Mouse (Mus musculus) cerebellum, postnatal 36 days (tissue): Measurements from ENCODE around the gene Gm5150.
"Not testable (repeated sequence)": the region's sequence is repeated elsewhere in the genome, so short reads cannot be mapped to it uniquely, and the experiment has no call there.

ENCODE experiments used
- DNase-seq, 2 experiments: peaks; one replicate each; pipeline ENCODE4 v3.0.0; 2021 to 2022; ENCODE audit warnings: mixed read lengths in 2 of 2

Gene Gm5150

DNA sequence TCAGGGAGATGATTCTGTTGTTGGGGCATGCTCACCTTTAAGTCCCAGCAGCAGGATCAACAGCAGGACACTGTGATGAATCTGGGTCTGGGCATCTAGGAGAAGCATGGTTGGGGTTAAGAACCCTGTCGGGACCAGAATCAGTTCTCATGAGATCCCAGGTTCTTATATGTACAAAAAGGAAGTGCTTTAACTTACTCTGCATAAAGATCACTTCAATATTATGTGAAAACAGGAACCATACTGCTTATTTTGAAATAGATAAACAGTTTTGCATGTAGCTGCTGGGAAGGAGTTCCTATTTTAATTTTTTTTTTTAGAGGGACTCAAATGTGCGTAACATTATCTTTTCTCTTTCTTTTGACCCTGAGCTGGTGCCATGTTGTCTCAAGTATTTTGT lies at the start of gene Gm5150:
Gm5150 (minus strand) TSS at position 223 of the 400 bp plus-strand sequence.
- no peak for DNase-seq

DNA sequence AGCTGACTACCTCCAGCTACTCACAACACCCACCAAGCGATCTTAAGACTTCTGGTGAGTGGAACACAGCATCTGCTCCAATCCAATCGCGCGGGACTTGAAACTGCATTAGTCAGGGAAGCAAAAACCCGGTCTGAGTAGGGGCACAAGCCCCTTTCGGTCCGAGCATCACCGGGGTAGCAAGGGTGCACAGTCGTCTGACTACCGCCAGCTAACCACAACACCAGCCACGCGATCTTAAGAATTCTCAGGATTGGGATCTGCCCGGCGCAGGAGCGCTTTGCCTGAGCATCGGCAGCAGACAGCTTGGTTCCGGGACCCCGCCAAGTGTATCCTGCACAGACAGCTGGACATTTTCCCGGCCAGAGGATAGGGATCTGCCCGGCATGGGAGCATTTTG lies 45.5 kb upstream of the Gm5150 start:
- DNase-seq, result not testable (repeated sequence)

DNA sequence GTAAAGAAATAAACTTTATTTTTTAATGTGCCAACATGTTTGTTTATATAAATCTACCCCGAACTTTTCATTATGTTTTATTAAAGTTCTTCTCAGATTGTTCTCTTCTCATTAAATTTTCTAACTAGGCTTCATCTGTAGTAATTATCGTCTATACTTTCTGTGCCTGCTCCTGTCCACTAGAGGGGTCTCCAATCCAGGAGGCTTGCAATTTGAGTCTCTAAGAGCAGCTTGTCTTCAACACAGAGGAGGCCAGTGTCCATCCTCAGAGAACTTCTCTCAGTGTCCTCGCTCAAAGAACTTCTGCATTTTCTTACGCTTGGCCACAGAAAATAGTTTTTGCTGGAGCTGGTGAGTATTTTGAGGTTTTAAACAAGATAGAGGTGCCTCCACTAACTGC lies 41.1 kb upstream of the Gm5150 start:
- DNase-seq, result no peak

DNA sequence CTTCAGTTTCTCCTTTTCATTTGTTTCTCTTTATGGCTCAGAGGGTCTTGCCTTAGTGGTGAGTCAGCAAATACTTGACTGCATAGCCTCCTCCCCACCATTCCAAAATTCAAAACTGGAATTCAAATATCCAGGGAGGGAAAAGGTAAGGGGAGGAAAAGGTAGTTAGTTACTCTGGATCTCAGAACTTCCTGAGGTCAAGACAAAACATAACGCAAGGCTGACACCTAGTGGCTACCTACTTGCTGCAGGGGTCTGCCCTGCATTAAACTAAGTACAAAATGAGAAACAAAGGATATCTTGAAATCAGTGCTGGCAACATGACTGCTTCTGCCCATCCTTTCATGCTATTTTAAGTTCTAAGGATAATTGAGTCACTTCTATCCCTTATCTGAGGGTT lies 37.1 kb upstream of the Gm5150 start:
- no peak for DNase-seq

DNA sequence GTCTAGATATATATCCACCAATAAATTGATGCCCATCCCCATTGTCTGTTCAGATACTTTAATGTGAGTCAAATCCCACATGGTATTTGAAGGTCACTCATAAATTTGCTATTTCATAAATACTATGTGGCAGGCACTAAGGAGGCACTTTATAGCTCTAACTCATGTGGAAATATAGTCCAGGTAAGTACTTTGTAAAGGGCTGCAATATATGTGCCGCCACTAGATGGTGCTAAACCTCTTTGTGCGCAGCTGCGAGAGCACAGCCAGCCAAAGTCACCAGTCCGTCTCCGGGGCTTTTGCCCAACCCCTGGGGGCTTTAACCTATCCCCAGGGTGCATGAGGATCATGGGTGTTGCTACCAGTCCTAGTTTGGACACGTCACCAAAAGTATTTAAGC lies 18.8 kb upstream of the Gm5150 start:
- DNase-seq, result peak; percentile 6 to 35

DNA sequence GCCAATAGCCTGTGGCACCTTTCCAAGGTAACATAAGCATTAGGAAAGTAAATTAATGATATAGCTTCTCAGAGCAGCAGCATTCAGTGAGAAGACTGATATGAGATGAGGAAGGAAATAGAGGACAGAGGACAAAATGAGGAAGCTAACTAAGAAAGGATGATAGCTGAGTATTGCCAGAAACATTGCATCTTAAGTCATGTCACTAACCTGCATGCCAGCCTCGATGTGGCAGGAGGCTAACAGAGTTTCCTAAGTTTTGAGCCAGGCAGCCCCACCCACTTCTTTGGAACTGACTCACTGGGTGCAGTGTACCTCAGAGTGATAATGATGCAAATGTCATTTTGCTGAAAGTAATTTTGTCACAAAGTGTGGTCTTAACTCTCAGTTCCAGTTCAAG lies 16.0 kb upstream of the Gm5150 start:
- DNase-seq, result no peak

DNA sequence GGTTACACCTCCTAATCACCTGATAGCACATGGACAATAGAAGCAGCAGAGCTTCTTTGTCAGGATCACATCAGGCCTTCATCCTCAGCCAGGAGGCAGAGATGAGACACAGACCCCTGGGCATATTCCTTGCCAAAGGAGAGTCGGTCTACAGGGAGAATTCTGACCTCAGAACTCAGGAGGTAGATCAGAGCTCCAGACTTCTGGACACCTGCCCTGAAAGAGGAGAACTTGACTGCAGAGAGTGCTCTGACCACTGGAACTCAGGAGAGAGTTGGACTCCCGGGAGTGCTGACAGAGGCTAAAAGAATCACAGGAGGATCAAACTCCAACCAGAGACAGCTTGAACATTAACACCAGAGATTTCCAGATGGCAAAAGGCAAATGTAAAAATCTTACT lies 8.2 kb upstream of the Gm5150 start:
- DNase-seq, result not testable (repeated sequence)

DNA sequence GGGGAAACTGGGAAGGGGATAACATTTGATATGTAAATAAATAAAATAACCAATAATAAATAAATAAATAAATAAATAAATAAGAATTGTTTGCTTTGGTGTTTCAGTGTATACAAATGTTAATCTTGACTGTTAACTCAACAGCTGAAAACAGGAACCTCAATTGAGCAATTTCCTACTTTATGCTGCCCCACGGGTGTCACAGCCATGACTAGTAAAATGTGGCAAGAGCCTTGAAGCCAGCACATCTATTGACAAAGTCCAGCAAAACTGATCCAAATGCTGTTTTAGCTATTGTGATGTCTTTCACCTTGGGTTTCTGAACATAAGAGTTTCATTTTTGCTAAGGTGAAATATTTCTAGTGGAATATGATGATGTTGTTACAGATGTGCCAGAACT lies 1.6 kb upstream of the Gm5150 start:
- DNase-seq, result no peak

DNA sequence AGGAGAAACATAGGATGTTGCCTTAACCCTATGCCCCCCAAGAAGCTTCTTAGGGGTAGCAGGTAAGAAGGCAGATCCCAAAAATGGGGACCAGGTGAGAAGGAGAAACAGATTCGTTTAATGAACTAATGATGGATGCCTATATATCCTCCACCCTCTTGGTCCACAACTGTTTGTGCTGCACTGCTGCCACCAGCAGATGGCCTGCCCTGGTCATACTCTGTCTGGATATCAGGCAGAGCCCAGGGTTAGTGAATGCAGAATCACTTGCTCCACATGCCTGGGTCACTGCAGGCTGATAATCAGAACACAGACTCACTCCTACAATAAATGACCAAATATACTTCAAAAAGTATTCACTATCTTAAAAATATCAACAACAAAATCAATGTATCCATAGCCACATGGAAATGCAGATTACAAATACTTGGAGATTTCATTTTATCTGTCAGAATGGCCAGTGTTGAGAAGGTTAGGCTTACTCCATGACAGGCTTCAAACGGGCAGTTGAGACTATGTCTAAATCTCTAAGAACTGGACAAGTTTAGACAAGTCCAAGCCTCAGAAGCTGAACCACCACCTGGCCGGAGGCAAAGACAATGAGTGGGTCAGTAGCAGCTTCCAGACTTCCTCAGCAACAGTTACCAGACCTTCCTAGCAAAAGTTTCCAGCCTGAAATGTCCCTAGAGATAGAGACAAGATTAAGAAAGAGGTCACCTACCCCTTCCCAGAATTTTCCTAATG lies 2.2 kb downstream of the Gm5150 start:
- no peak for DNase-seq

DNA sequence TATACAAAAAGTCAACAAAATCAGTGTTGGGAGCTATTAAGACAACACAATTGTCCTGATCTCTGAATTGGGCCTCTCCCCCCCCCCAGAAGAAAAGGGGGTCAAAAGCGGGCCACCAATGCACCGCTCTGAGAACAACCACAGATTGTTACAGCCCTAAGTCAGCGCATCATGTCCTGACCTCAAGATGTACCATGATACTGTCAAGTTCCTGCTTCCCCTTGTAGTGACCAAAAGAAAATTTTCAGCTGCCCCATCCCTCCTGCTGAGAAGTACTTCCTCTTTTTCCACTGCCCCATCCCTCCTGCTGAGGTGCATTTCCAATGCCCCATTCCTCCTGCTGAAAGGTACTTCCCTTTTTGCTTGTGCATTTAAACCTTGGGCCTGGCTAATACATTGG lies 6.8 kb downstream of the Gm5150 start:
- DNase-seq, result not testable (repeated sequence)

DNA sequence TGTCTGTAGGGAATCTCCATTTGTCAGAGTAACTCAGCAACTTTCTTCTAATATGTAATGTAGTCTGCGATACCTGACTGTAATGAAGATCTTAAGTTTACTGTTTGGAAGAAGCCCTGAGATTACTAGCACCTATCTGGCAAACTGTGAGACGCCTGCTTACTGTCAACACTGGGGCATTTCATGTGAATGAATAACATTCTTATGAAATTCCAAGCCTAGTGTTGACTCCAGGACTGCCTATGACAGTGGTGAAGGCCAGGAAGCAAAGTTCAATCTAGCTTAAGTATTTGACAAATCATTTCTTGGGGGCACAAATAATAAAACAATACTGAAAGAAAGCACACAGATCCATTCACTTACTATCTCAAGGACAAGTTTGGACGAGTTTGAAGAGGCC lies 24.0 kb downstream of the Gm5150 start:
- no peak for DNase-seq

DNA sequence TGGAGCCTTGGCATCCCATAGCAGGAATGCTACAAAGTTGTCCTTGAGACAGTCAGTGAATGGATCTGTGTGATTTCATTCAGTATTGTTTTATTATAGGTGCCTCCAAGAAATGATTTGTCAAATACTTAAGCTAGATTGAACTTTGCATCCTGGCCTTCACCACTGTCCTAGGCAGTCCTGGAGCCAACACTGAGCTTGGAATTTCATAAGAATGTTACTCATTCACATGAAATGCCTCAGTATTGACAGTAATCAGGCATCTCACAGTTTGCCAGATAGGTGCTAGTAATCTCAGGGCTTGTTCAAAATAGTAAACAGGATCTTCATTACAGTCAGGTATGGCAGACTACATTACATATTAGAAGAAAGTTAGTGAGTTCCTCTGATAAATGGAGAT lies 49.3 kb downstream of the Gm5150 start:
- no peak for DNase-seq
